Mouse (Mus musculus) cerebellum, postnatal 25 days (tissue): Measurements from ENCODE around the gene Fam163b.

Experiments
- DNase-seq, 2 experiments: peaks; one replicate each; pipeline ENCODE4 v3.0.0; 2021; ENCODE audit warnings: mixed read lengths in 2 of 2

The Fam163b gene

GRCm38 (mm10) chr2:27128990-27129389, 13.3 kb downstream of the Fam163b start:
- DNase-seq = no peak

- no peak for DNase-seq
These were observed 15.8 kb downstream of the Fam163b start for GRCm38 (mm10) chr2:27126496-27126895.

GRCm38 (mm10) chr2:27125979-27126378, 16.3 kb downstream of the Fam163b start:
- DNase-seq = peak; percentile 40 to 62

GRCm38 (mm10) chr2:27123121-27123520, 19.2 kb downstream of the Fam163b start:
- no peak for DNase-seq

- no peak for DNase-seq
These were observed 19.7 kb downstream of the Fam163b start for GRCm38 (mm10) chr2:27122578-27122977.

GRCm38 (mm10) chr2:27121626-27122355, 20.5 kb downstream of the Fam163b start:
- DNase-seq = peak; percentile 47 to 62

- peak in 1 of 2 experiments; percentile 22 for DNase-seq
These were observed 22.1 kb downstream of the Fam163b start for GRCm38 (mm10) chr2:27120241-27120641.

- no peak for DNase-seq
These were observed 22.5 kb downstream of the Fam163b start for GRCm38 (mm10) chr2:27119766-27120165.

GRCm38 (mm10) chr2:27118452-27118851, 23.8 kb downstream of the Fam163b start:
- no peak for DNase-seq

- no peak for DNase-seq
These were observed 28.1 kb downstream of the Fam163b start for GRCm38 (mm10) chr2:27114169-27114568.

- no peak for DNase-seq
These were observed 29.7 kb downstream of the Fam163b start for GRCm38 (mm10) chr2:27112585-27112984.

- DNase-seq = peak; percentile 45 to 57
These were observed 33.2 kb downstream of the Fam163b start for GRCm38 (mm10) chr2:27109052-27109451.

GRCm38 (mm10) chr2:27108144-27108543, 34.1 kb downstream of the Fam163b start:
- DNase-seq = no peak

- no peak for DNase-seq
These were observed 35.5 kb downstream of the Fam163b start for GRCm38 (mm10) chr2:27106816-27107215.

GRCm38 (mm10) chr2:27103554-27103953, 38.7 kb downstream of the Fam163b start:
- no peak for DNase-seq

- DNase-seq = peak in 1 of 2 experiments; percentile 26
These were observed 44.5 kb downstream of the Fam163b start for GRCm38 (mm10) chr2:27097776-27098175.

- DNase-seq = no peak
These were observed 45.0 kb downstream of the Fam163b start for GRCm38 (mm10) chr2:27097241-27097656.

- no peak for DNase-seq
These were observed 45.8 kb downstream of the Fam163b start for GRCm38 (mm10) chr2:27096341-27096981.

- DNase-seq = no peak
These were observed 47.1 kb downstream of the Fam163b start for GRCm38 (mm10) chr2:27095178-27095577.

GRCm38 (mm10) chr2:27089238-27089637, 53.1 kb downstream of the Fam163b start:
- no peak for DNase-seq

- DNase-seq = no peak
These were observed 53.6 kb downstream of the Fam163b start for GRCm38 (mm10) chr2:27088700-27089099.

- DNase-seq = peak in 1 of 2 experiments; percentile 28
These were observed 54.1 kb downstream of the Fam163b start for GRCm38 (mm10) chr2:27088071-27088644.

- DNase-seq = no peak
These were observed 54.7 kb downstream of the Fam163b start for GRCm38 (mm10) chr2:27087581-27087980.

- DNase-seq = no peak
These were observed 55.7 kb downstream of the Fam163b start for GRCm38 (mm10) chr2:27086483-27087010.
